Mouse (Mus musculus): ENCODE results near the gene Alg12. TPM values are rescaled to one million over a fixed set of nuclear protein-coding genes. Genes with fewer than 3 reads are reported as not detected.

Alg12 gene
- polyA plus RNA-seq, 1 experiment from 2014 or later, result 9.4 TPM

DNA sequence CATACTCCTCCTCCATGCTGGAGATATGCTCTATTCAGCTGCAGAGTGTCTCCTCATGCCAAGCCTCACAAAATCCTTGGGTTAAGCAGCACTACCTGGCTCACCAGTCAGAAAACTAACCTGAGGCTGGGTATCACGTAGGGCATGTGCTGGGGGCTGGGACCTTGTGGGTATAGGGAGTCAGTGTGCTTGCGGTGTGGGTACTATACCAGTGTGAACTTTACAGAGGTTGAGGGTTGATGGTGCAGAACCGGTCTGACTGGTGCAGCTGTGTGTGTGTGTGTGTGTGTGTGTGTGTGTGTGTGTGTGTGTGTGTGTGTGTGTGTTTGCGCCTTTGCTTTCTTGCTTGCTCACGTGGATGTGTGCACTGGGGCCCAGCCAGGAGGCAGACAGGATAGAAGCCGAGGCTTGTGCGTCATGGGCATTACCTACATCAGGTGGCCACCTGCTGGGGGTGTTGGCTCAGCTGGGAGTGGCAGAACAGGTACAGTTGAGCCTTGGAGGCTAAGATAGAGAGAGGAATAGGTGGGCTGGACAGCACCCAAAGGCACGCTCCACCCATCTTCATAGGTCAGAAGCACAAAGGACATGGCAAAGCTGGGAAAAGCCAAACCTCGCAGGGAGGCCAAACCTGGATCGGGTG, 32.5 kb upstream of the Alg12 start:
- H3K4me1 ChIP-seq, result no peaks in the 10 kb centered on the region
- ATAC-seq (replicated peaks), result no peak
- H3K9ac ChIP-seq, result no peak overlapping the region
- no peaks in the 10 kb centered on the region for H3K27me3 ChIP-seq (replicated peaks)
- no peaks in the 10 kb centered on the region for H3K9me3 ChIP-seq
- H3K4me3 ChIP-seq, result no peak overlapping the region
- H3K36me3 ChIP-seq (replicated peaks), result no peaks in the 10 kb centered on the region
- no peak overlapping the region for H3K4me2 ChIP-seq
- H3K27ac ChIP-seq, result no peak overlapping the region
- 88% methylated on average over 10 of the region's 10 CpGs for WGBS

DNA sequence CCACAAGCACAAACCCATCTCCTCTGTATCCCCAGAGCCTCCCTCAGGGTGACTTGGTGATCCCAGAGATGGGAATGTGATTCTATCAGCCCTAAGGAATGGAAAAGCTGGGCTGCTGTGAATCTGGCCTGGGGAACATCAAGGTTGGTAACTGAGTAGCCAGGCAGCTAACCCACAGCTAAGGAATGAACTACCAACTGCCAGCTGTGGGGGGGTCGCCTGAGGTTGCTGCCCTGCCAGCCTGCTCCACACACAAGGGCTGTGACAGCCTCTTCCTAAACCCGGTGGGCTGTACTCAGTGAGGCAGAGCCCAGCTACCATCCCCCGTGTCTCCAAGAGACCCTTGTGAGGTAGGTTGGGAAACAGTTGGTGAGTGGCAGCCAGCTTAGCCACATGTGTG, 32.0 kb upstream of the Alg12 start:
- no peak overlapping the region for H3K9ac ChIP-seq
- H3K4me1 ChIP-seq, result no peaks in the 10 kb centered on the region
- H3K4me3 ChIP-seq, result no peak overlapping the region
- no peak overlapping the region for H3K27ac ChIP-seq
- H3K27me3 ChIP-seq (replicated peaks), result no peaks in the 10 kb centered on the region
- WGBS, result 54% methylated on average over 3 of the region's 3 CpGs
- no peak overlapping the region for H3K4me2 ChIP-seq
- no peaks in the 10 kb centered on the region for H3K9me3 ChIP-seq
- no peak for ATAC-seq (replicated peaks)
- no peaks in the 10 kb centered on the region for H3K36me3 ChIP-seq (replicated peaks)

DNA sequence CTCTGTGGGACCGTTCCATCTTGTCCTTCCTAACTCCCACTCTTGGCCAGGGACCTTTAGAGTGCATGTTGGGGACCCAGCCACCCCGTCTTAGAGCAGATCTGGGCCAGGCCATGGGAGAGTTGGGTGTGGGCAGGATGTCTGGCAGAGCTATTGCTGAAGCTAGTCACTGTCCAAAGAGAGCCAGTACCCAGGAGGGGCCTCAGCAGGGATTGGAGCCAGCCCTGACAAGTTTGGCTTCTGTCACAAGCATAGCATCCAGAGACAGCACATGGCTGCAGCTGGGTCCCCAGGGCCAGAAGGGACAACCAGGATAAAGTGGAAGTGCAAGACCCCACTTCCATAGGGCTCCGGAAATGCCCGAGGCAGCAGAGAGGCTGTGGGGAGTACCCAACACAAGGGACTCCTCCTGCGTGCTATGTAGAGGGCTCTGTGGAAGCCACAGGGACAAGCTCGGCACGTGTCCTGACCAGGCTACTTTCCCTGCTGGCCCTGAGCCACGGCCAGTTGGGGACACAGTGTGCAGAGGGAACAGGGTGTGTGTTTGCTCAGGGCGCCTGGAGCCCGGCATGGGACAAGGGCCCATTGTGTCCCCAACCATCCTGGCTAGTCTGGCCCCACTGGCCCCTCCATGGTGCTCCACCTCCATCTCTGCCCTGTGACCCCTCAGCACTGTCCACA, 31.2 kb upstream of the Alg12 start:
- H3K4me3 ChIP-seq, result no peak overlapping the region
- no peaks in the 10 kb centered on the region for H3K4me1 ChIP-seq
- no peak for ATAC-seq (replicated peaks)
- H3K9ac ChIP-seq, result no peak overlapping the region
- no peaks in the 10 kb centered on the region for H3K27me3 ChIP-seq (replicated peaks)
- H3K4me2 ChIP-seq, result no peak overlapping the region
- no peaks in the 10 kb centered on the region for H3K36me3 ChIP-seq (replicated peaks)
- 58% methylated on average over 10 of the region's 10 CpGs for WGBS
- H3K27ac ChIP-seq, result no peak overlapping the region
- H3K9me3 ChIP-seq, result no peaks in the 10 kb centered on the region

DNA sequence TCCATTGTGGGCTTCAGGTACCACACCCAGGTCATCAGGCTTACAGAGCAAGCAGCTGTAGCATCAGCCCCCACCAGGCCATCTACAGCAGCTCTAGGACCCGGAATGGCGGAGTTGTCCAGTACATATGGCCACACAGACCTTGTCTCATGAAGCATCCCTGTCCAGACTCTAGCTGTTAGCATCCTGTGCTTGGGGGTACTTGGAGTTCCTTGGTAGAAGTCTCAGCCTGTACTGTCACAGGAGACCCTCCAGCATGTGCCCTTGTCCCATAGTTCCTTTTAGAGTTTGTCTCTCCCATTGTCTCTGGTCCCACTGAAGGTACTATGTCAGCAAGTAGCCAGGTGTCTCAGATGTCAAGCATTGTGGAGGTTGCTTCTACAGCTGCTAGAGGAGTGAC, 30.5 kb upstream of the Alg12 start:
- Histone ChIP-seq H3K4me3 (no peak overlapping the region), H3K9me3 (no peaks in the 10 kb centered on the region), H3K27me3 (replicated peaks) (no peaks in the 10 kb centered on the region), H3K36me3 (replicated peaks) (no peaks in the 10 kb centered on the region), H3K4me1 (no peaks in the 10 kb centered on the region), H3K9ac (no peak overlapping the region), H3K27ac (no peak overlapping the region), H3K4me2 (no peak overlapping the region)
- WGBS, result 80% methylated on average over 2 of the region's 2 CpGs
- ATAC-seq (replicated peaks), result no peak

DNA sequence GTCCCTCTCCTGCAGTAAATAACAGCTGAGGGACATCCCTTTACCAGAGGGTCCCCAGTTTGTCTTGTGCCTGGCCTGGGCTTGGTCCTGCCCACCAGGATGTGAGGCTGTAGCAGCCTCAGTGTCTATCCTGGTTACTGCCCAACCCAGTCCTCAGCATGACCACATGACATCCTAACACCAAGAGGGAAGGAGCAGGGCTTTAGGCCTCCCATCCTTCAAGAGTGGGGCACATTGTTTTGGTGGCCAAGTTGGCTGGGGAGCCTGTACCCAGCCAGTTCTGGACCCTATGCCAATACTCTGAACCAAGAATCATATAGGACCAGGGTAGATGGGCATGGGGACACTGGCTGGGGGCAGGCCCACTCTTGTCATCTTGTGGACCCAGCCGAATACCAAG, 29.5 kb upstream of the Alg12 start:
- Histone ChIP-seq H3K36me3 (replicated peaks) (no peaks in the 10 kb centered on the region), H3K27me3 (replicated peaks) (no peaks in the 10 kb centered on the region), H3K27ac (no peak overlapping the region), H3K9ac (no peak overlapping the region), H3K4me3 (no peak overlapping the region), H3K9me3 (no peaks in the 10 kb centered on the region), H3K4me2 (no peak overlapping the region), H3K4me1 (no peaks in the 10 kb centered on the region)
- ATAC-seq (replicated peaks), result no peak
- WGBS, result 96% methylated on average over 1 of the region's 1 CpGs

DNA sequence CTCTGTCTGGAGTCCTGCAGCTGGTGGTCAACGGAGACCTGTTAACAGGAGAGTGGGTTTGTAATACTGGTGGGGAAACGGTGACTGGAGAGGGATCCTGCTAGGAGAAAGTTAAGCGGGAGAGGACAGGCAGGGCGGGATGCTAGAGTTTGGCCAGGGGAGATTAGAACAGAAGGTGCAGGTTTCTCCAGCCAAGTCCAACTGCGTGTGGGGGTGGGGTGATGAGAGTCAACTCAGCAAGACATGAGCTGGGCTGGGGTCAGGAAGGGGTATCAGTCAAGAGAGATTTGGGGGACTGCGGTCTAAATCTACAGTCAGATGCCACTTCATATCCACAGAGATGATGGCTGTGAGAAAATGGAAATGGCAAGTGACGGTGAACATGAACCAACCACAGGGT, 25.8 kb upstream of the Alg12 start:
- Histone ChIP-seq H3K4me1 (no peaks in the 10 kb centered on the region), H3K4me2 (no peak overlapping the region), H3K9ac (no peak overlapping the region), H3K27ac (no peak overlapping the region), H3K36me3 (replicated peaks) (no peaks in the 10 kb centered on the region), H3K4me3 (no peak overlapping the region), H3K9me3 (no peaks in the 10 kb centered on the region), H3K27me3 (replicated peaks) (no peaks in the 10 kb centered on the region)
- 90% methylated on average over 7 of the region's 7 CpGs for WGBS
- ATAC-seq (replicated peaks), result no peak

DNA sequence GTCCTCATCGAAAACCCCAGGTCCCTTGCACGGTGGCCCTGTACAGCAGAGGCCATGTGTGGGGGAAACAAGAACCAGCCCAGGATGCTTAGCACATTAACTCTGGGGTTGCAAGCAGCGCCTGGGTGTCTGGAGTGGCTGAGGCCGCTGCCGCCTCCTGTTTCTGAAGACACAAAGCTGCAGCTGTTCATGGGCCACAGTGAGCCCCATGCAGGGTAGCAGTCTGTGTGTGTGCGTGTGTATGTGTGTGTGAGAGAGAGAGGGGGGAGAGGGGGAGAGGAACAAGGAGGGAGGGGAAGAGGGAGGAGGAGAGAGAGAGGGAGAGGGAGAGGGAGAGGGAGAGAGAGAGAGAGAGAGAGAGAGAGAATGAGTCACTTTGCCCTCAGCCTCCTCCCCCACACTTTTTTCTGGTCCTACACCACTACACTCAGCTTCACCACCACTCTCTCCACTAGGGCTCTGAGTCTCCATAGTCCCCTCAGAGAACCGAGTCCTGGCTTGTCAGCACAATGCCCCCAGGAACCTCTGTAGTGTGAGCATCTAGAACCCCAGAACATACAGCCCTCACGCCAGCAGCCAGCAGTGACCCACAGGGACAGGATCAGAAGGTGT, 24.5 kb upstream of the Alg12 start:
- Histone ChIP-seq H3K27me3 (replicated peaks) (no peaks in the 10 kb centered on the region), H3K27ac (no peak overlapping the region), H3K4me1 (peaks cover 8% of the 10 kb centered on the region), H3K4me2 (no peak overlapping the region), H3K9ac (no peak overlapping the region), H3K4me3 (no peak overlapping the region), H3K9me3 (no peaks in the 10 kb centered on the region), H3K36me3 (replicated peaks) (no peaks in the 10 kb centered on the region)
- 44% methylated on average over 8 of the region's 8 CpGs for WGBS
- ATAC-seq (replicated peaks), result no peak

DNA sequence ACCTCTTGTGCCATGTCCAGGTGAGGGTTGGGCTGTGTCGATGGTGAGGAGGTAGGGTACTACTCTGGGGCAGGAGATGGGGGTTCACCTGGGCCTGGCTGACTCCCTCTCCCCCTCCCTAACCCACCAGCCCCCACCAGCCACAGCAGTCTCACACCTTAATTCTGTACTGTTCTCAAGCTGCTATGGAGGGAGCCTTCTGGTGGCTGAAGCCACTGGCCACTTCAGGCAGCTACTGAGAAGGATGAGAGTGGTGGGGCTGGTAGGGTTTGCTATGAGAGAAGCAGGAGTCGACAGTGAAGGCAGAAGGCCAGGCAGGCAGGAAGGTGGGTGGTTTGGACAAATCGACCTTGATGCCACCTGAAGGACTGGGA, 23.2 kb upstream of the Alg12 start:
- H3K36me3 ChIP-seq (replicated peaks), result no peaks in the 10 kb centered on the region
- H3K9me3 ChIP-seq, result no peaks in the 10 kb centered on the region
- H3K27ac ChIP-seq, result no peak overlapping the region
- WGBS, result 89% methylated on average over 3 of the region's 3 CpGs
- no peak overlapping the region for H3K4me3 ChIP-seq
- no peak for ATAC-seq (replicated peaks)
- no peak overlapping the region for H3K4me2 ChIP-seq
- H3K4me1 ChIP-seq, result peaks cover 17% of the 10 kb centered on the region
- H3K9ac ChIP-seq, result no peak overlapping the region
- no peaks in the 10 kb centered on the region for H3K27me3 ChIP-seq (replicated peaks)

DNA sequence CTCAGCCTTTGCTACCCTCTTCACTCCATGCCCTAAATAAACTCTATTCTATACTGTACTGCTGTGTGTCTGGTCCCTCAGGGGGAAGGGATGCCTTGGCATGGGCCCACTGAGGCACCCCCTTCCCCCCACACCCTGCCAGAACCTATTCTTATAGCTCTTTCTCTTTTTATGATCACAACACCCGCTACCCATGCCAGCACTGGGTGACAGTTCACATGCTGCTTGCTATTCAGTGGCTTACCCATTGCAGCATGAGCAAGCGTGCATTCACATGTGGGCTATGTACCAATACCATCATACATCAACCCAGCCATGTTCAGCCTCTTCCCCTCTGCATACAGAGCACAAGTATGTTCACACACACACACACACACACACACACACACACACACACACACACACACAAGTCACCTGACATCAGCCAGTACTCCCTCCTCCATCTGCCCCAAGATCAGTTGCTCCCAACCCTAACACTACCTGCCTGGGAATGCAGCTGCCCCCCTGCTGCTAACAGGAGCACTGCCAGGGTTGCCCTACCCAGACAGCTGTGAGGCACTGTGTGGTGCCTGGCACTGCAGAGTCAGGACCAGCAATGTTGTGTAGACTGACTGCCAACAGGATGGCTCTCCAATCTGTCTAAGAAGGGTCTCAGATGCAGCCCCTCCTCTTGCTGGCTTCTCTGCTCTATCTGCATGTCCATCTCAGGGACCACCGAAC, 22.6 kb upstream of the Alg12 start:
- Histone ChIP-seq H3K27me3 (replicated peaks) (no peaks in the 10 kb centered on the region), H3K4me1 (peaks cover 20% of the 10 kb centered on the region), H3K9me3 (no peaks in the 10 kb centered on the region), H3K27ac (no peak overlapping the region), H3K4me2 (no peak overlapping the region), H3K4me3 (no peak overlapping the region), H3K9ac (no peak overlapping the region), H3K36me3 (replicated peaks) (no peaks in the 10 kb centered on the region)
- WGBS, result 84% methylated on average over 3 of the region's 3 CpGs
- no peak for ATAC-seq (replicated peaks)

DNA sequence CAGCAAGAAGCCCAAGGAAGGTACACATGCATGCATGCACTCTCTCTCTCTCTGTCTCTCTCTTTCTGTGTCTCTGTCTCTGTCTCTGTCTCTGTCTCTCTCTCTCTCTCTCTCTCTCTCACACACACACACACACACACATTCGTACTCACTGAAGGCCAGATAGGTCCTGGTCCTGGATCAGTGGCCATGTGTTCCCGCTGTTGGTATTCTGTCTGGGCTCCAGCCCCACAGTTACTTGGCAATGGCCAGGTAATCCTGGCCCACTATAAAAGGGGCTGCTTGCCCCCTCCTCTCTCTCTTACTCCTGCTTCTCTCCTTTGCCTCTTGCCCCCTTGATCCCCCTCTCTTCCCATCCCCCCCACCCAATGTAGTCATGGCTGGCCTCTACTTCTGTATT, 22.0 kb upstream of the Alg12 start:
- Histone ChIP-seq H3K4me3 (no peak overlapping the region), H3K27me3 (replicated peaks) (no peaks in the 10 kb centered on the region), H3K9ac (no peak overlapping the region), H3K4me2 (no peak overlapping the region), H3K9me3 (no peaks in the 10 kb centered on the region), H3K36me3 (replicated peaks) (no peaks in the 10 kb centered on the region), H3K27ac (no peak overlapping the region), H3K4me1 (peaks cover 23% of the 10 kb centered on the region)
- ATAC-seq (replicated peaks), result no peak
- 95% methylated on average over 2 of the region's 2 CpGs for WGBS

DNA sequence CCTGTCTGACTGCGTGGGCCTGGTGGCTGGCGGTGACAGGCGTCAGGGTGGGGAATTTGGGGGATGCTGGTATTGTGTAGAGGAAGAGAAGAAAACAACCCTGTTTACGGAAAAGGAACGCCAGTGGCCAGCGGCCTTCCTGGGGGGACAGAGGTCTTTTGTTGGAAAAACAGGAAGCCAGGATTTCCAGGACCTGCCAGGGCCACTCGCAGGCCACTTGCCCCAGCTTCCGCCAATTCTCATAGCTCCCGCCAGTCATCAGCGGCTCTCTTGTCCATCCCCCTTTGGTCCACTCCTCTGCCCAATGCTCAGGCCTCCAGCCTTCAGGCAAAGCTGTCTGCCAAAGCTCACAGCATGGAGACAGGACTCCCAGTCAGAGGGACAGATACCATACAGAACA, 21.0 kb upstream of the Alg12 start:
- no peak overlapping the region for H3K4me2 ChIP-seq
- no peaks in the 10 kb centered on the region for H3K27me3 ChIP-seq (replicated peaks)
- ATAC-seq (replicated peaks), result no peak
- no peak overlapping the region for H3K4me3 ChIP-seq
- peaks cover 23% of the 10 kb centered on the region for H3K4me1 ChIP-seq
- no peaks in the 10 kb centered on the region for H3K9me3 ChIP-seq
- no peaks in the 10 kb centered on the region for H3K36me3 ChIP-seq (replicated peaks)
- no peak overlapping the region for H3K9ac ChIP-seq
- 63% methylated on average over 10 of the region's 10 CpGs for WGBS
- H3K27ac ChIP-seq, result no peak overlapping the region

DNA sequence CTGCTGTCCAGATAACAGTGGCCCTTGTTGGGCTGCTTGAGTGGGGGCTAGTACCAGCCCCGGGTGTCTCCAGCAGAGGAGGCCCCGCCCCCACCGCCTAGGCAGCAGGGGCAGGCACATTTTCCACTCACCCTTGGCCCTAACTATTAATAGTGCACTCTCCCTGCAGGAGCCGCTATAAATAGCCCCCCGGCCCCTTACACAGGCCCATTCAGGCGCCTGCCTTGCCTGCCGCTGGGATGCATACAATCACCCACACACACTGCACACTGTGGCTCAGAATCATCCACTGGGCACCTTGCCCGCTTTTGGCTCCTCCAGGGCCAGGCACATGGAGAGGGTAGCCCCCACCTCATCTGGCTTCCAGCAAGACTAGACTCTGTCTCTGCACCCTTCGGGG, 20.2 kb upstream of the Alg12 start:
- Histone ChIP-seq H3K4me3 (no peak overlapping the region), H3K36me3 (replicated peaks) (no peaks in the 10 kb centered on the region), H3K9ac (no peak overlapping the region), H3K9me3 (no peaks in the 10 kb centered on the region), H3K4me2 (no peak overlapping the region), H3K4me1 (peaks cover 23% of the 10 kb centered on the region), H3K27ac (peak overlapping the region; percentile 48; the same call in 1 of the 2 replicates), H3K27me3 (replicated peaks) (no peaks in the 10 kb centered on the region)
- 36% methylated on average over 9 of the region's 9 CpGs for WGBS
- ATAC-seq (replicated peaks), result peak; percentile 70

Data from midbrain, embryonic 15.5 days (tissue).